Mouse (Mus musculus) embryonic fibroblast, embryonic 13.5 days (primary cell): ENCODE measurements around the gene Plaur.

Experiments used
- CTCF ChIP-seq: IDR thresholded peaks from 2 replicates; pipeline ENCODE4 v1.5.1; 2011; ENCODE audit warnings: mild to moderate bottlenecking, control low read depth, low read length, moderate library complexity, borderline replicate concordance; ENCODE audit not compliant: insufficient read depth
- POLR2A ChIP-seq: IDR thresholded peaks from 2 replicates; pipeline ENCODE4 v1.6.1; 2011; ENCODE audit warnings: low read depth, mild to moderate bottlenecking, control low read depth, low read length, moderate library complexity

DNA sequence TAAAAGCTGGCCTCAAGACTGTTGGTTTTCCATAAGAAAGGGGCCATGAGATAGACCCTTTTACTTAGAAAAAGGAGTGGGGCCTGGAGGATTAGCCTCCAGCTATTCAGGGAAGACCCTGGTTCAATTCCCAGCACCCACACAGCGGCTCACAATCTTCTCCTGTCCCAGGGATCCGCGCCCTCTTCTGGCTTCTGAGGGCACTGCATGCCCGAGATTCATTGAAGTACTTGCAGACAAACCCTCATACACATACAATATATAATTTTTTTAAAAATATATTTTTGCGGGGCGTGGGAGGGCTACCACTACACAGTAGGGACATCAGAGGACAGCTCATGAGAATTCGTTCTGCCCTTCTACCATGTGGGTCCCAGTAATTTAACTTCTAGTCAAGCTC, 38.6 kb downstream of the Plaur start:
- TF ChIP-seq CTCF (peak; percentile 17; the same call in 1 of the 2 replicates), POLR2A (no peak)
